Mouse (Mus musculus) lung, adult 2 months (tissue): Measurements from ENCODE around the gene Mindy2. TPM values are rescaled to one million over a fixed set of nuclear protein-coding genes. Genes with fewer than 3 reads are reported as not detected.

Experiments used
- DNase-seq: peaks from one replicate; pipeline ENCODE4 v3.0.0; 2022
- H3K4me1 ChIP-seq: fragments of 200-500 bp; 2 replicates; pipeline ENCODE4 v1.6.1; 2011; ENCODE audit warnings: low read length; ENCODE audit not compliant: control insufficient read depth, insufficient read depth
- H3K4me3 ChIP-seq: fragments of 200-500 bp; replicated peaks from 2 replicates; pipeline ENCODE3; 2011; ENCODE audit warnings: low read depth, mild to moderate bottlenecking, control low read depth, low read length; ENCODE audit errors: extremely low read depth
- CTCF ChIP-seq: fragments of 200-500 bp; IDR thresholded peaks from 2 replicates; pipeline ENCODE4 v1.5.1; 2011; ENCODE audit warnings: mild to moderate bottlenecking, low read length, control low read depth; ENCODE audit not compliant: insufficient read depth
- POLR2A ChIP-seq: fragments of 200-500 bp; IDR thresholded peaks from 2 replicates; pipeline ENCODE4 v1.6.1; 2011; ENCODE audit warnings: low read depth, mild to moderate bottlenecking, control low read depth, low read length, borderline replicate concordance; ENCODE audit errors: extremely low read depth
- WGBS: fragments of 180-500 bp; shearing (Covaris S2); methylation state at CpG from one replicate; pipeline ENCODE4 v1.1.7; 2018; 5-methylcytosine and 5-hydroxymethylcytosine counted together
- polyA plus RNA-seq: library from polyadenylated mRNA; depleted of rRNA; stranded (reverse); fragments of >200 nt; gene quantifications from 2 replicates; pipeline ENCODE4 v1.2.3, GENCODE M21; 2012

Gene Mindy2
- polyA plus RNA-seq, 1 experiment, result 12.0 TPM

DNA sequence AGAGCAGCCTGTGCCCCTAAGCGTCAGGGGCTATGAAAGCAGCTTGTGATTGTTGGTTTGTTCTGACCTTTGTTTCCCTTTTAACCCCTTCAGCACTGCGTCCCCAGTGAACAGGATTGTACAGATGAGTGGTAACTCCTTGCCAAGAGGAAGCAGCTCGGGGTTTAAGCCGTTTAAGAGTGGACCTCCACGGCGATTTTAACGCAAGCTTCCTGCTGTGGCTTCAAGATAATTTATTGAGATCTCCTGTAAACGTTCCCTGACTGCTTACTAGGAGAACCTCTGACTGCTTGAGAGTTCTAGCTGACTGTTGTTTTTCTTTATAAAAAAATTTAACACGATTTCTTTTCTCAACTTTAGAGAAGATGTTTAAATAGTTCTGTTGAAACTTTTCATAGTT lies 65.5 kb downstream of the Mindy2 start:
- TF ChIP-seq CTCF (no peak), POLR2A (no peak)
- Histone ChIP-seq H3K4me3 (no peak overlapping the region), H3K4me1 (no peaks in the 10 kb centered on the region)
- 48% methylated on average over 9 of the region's 9 CpGs for WGBS
- DNase-seq, result no peak

DNA sequence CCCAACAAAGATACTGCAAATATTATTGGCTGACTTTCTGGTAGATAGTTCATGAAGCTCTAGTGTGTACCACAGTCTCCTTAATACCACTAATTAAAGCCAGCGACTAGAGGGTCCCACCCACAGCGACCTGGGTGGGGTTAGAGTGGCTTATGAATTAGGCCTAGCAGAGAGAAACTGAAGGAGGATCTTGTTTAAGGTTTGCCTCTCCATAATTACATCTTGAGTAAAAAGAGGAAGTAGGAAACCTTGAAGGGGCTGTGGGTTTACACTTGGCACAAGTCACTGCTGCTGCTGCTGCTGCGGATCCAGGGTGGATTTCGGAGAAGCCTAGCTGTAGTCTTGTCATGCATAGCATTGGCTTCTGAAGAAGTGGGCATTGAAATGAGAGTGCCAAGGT lies 66.2 kb downstream of the Mindy2 start:
- TF ChIP-seq POLR2A (no peak), CTCF (no peak)
- Histone ChIP-seq H3K4me3 (no peak overlapping the region), H3K4me1 (no peaks in the 10 kb centered on the region)
- 73% methylated on average over 4 of the region's 4 CpGs for WGBS
- no peak for DNase-seq

DNA sequence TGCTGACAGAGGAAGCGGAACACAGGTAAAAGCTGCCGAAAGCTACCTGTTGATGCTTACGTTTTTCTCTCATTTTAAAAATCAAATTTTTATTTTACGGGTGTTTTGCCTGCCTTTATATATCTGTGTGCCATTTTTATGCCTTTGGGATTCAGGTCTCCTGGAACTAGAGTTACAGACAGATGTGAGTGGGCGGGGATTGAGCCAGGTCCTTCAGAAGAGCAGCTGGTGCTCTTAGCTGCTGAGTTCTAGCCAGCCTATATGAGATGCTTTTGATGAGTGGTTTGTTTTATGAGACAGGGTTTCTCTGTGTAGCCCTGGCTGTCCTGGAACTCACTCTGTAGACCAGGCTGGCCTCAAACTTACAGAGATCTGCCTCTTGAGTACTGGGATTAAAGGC lies 69.8 kb downstream of the Mindy2 start:
- no peak for DNase-seq
- no peak overlapping the region for H3K4me3 ChIP-seq
- H3K4me1 ChIP-seq, result no peaks in the 10 kb centered on the region
- WGBS, result 95% methylated on average over 5 of the region's 5 CpGs
- TF ChIP-seq CTCF (no peak), POLR2A (no peak)

DNA sequence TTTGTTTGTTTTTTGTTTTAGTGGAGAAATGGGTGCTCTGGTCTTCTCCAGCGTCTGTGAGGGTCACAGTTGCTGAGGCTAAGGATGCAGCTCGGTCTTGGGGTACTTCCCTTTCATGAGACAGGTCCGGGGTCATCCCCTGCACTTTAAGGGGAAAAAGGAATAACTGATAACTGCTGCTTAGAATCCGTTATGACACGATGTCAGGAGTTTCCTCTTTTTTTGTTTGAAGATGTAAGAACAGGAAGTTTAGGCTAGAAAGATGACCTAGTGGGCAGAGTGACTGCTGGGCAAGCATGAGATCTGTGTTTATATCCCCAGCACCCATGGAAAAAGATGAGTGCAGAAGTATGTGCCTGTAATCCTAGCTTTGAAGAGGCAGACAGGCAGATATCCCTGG lies 71.8 kb downstream of the Mindy2 start:
- H3K4me3 ChIP-seq, result no peak overlapping the region
- DNase-seq, result no peak
- no peaks in the 10 kb centered on the region for H3K4me1 ChIP-seq
- 37% methylated on average over 5 of the region's 5 CpGs for WGBS
- TF ChIP-seq CTCF (no peak), POLR2A (no peak)

DNA sequence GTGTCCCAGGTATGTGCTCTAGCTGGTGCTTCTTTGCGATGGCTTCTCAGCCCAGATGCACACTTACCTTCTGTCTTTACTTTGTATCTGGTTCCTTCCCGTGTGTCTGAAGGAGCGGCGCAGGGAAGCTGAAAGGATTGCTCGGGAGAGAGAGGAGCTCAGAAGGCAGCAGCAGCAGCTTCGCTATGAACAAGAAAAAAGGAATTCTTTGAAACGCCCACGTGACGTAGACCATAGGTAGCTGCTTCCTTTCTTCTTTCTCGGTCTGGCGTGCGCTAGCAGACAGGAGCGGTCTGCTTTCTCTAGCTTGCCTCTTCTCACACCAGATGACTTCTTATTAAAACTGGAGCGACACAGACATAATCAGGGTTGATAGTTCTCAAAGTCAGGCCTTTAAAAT lies 72.3 kb downstream of the Mindy2 start:
- DNase-seq, result no peak
- 65% methylated on average over 14 of the region's 14 CpGs for WGBS
- Histone ChIP-seq H3K4me1 (no peaks in the 10 kb centered on the region), H3K4me3 (no peak overlapping the region)
- TF ChIP-seq CTCF (no peak), POLR2A (no peak)

DNA sequence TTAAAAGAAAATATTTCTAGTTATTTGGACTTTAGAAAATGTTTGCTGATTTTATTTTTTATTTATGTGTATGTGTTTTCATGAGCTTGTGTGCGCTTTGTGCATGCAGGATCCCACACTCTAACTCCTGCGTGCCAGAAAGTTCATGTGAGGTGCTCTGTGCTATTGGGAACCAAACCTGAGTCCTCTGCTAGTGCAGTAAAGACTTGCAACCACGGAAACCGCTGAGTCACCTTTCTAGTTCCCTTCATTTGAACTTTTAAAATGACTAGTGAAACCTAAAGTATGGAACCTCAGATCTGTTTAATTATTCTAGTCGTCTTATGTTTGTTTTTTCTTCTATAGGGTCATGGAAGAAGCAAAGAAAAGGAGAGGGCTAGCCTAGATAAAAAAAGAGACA lies 76.0 kb downstream of the Mindy2 start:
- no peak for TF ChIP-seq POLR2A
- no peak for TF ChIP-seq CTCF
- no peak for DNase-seq

DNA sequence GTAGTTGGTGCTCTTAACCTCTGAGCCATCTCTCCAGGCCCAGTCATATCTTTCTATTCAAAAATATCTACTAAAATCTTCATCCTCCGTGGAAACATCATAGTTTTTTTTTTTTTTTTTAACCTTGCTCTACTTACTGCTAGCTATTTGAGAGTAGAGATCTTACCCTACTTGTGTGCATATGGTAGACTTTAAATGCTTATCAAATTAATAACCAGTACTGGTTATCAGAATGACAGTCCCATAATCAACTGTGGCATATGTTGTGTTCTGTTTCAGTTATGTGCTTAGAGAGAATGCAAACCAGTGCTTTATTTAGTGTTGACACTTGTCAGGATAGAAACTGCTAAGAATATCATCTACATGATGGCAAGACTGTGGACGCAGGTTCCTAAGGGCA lies 78.9 kb downstream of the Mindy2 start:
- H3K4me3 ChIP-seq, result no peak overlapping the region
- TF ChIP-seq POLR2A (no peak), CTCF (no peak)
- 93% methylated on average over 2 of the region's 2 CpGs for WGBS
- DNase-seq, result no peak
- H3K4me1 ChIP-seq, result no peaks in the 10 kb centered on the region

More for the DNA sequence above, 76.0 kb downstream of the Mindy2 start:
- WGBS, result 77% methylated on average over 5 of the region's 5 CpGs
- H3K4me1 ChIP-seq, result no peaks in the 10 kb centered on the region
- no peak overlapping the region for H3K4me3 ChIP-seq

DNA sequence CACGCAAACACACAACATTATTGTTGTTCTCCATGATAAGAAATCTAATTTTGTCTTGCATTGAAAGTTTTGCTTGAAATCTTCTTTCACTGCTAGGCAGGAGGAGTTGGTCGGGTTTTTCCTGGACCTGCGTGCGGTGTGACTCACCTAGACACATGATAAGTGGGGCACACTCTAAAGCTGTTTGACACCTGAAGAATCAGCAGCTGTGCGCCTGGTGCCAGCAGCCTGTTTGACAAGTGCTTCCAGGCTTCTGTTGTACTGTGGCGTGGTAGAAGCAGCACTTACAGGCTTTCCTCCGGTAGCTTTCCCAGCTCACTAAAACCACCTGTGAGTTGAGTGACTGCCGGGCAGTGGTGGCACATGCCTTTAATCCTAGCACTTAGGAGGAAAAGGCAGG lies 86.6 kb downstream of the Mindy2 start:
- TF ChIP-seq POLR2A (no peak), CTCF (no peak)
- WGBS, result 78% methylated on average over 8 of the region's 8 CpGs
- no peak overlapping the region for H3K4me3 ChIP-seq
- H3K4me1 ChIP-seq, result peaks cover 4% of the 10 kb centered on the region; the same call in 1 of the 2 replicates
- no peak for DNase-seq

DNA sequence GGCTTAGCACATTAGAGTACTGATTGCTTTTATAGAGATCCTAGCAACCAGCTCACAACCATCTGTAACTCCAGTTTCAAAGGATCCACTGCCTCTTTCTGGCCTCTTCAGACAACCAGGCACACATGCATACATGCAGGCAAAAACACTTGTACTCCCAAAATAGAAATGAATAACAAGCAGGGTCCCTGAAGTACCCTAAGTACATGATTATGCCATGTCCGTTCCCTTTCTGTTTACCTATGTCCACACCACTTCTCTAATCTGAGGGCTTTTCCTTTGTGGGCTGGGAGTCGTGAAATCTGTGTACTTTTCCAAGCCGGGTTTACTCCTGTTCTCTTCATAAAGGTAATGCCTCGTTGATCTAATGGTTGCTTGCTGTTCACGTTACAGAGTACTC lies 89.3 kb downstream of the Mindy2 start:
- no peak overlapping the region for H3K4me3 ChIP-seq
- peaks cover 4% of the 10 kb centered on the region; the same call in 1 of the 2 replicates for H3K4me1 ChIP-seq
- DNase-seq, result no peak
- TF ChIP-seq POLR2A (no peak), CTCF (no peak)
- WGBS, result 69% methylated on average over 5 of the region's 5 CpGs

DNA sequence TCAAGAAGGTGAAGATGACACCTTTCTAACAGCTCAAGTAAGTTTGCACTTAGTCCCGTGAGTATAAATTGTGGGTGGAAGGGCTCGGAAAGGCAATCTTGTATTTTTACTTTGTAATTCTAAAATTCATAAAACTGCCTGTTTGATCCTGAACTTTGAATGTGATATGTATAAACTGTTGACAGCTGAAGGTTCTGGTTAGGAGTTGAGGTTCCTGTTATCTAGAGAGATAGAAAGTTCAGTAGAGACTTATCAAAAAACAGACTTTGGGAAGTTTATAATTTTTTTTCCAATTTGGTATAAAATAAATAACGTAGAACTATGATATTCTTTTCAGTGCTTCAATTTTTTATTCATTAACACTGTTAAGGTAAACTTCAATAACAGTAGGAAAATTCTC lies 94.1 kb downstream of the Mindy2 start:
- no peak for DNase-seq
- no peak for TF ChIP-seq POLR2A
- H3K4me1 ChIP-seq, result peaks cover 2% of the 10 kb centered on the region; the same call in 1 of the 2 replicates
- WGBS, result 92% methylated on average over 3 of the region's 3 CpGs
- H3K4me3 ChIP-seq, result no peak overlapping the region

DNA sequence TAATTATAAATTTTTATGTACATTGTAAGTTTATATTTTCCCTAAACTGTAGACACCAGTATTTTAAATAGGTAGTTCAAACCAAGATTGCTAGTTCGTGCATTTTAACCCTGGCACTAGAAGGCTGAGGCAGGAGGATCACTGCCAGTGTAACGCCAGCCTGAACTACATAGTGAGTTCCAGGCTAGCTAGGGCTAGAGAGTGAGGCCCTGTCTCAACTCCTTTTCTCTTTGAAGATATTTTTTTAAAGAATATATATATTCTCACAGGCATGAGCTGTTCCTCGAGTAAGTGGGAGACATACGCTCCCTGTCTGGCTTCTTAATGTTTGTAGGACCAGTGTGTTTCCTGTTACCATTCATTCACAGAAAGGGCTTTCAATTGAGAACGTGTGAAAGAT lies 100.2 kb downstream of the Mindy2 start:
- no peak for DNase-seq
- Histone ChIP-seq H3K4me3 (no peak overlapping the region), H3K4me1 (no peaks in the 10 kb centered on the region; the same call in 1 of the 2 replicates)
- WGBS, result 80% methylated on average over 5 of the region's 5 CpGs
- TF ChIP-seq CTCF (no peak), POLR2A (no peak)
